Mouse (Mus musculus): ENCODE data around the gene Adam15.

GRCm38 (mm10) chr3:89341794-89342193 is 8.0 kb downstream of the Adam15 start:
- no peak for TF ChIP-seq CTCF (IDR thresholded peaks at IDR 0.05; ENCODE audit: low read depth)
- TF ChIP-seq EP300 (IDR thresholded peaks at IDR 0.05; ENCODE audit: low read depth) = no peak

Data from liver, postnatal 0 days (tissue).